Mouse (Mus musculus): ENCODE measurements around the gene Pgpep1. TPM values are rescaled to one million over a fixed set of nuclear protein-coding genes. Genes with fewer than 3 reads are reported as not detected.

Pgpep1 gene
- polyA plus RNA-seq, 1 experiment from 2014 or later: 64.6 TPM

- H3K36me3 ChIP-seq (ENCODE audit: poor library complexity, severe bottlenecking): no peaks in the 10 kb centered on the region
- H3K27ac ChIP-seq: no peak overlapping the region
- H3K9me3 ChIP-seq (replicated peaks): no peaks in the 10 kb centered on the region
- H3K9ac ChIP-seq: no peak overlapping the region
- H3K4me1 ChIP-seq: peaks cover 20% of the 10 kb centered on the region
- no peak overlapping the region for H3K4me2 ChIP-seq
- peaks cover 32% of the 10 kb centered on the region for H3K27me3 ChIP-seq
- no peak for ATAC-seq
- WGBS: 90% methylated on average over 5 of the region's 5 CpGs
- no peak overlapping the region for H3K4me3 ChIP-seq
These were observed 33.1 kb downstream of the Pgpep1 start for GRCm38 (mm10) chr8:70627041-70627440.

- WGBS: 12% methylated on average over 5 of the region's 5 CpGs
- Histone ChIP-seq H3K9ac (no peak overlapping the region), H3K4me2 (no peak overlapping the region), H3K36me3 (ENCODE audit: poor library complexity, severe bottlenecking) (no peaks in the 10 kb centered on the region), H3K27ac (no peak overlapping the region), H3K27me3 (peaks cover 30% of the 10 kb centered on the region), H3K4me3 (no peak overlapping the region), H3K4me1 (peaks cover 8% of the 10 kb centered on the region), H3K9me3 (replicated peaks) (no peaks in the 10 kb centered on the region)
- no peak for ATAC-seq
These were observed 35.1 kb downstream of the Pgpep1 start for GRCm38 (mm10) chr8:70625104-70625503.

- 64% methylated on average over 3 of the region's 3 CpGs for WGBS
- H3K9ac ChIP-seq: no peak overlapping the region
- peaks cover 5% of the 10 kb centered on the region for H3K4me1 ChIP-seq
- H3K9me3 ChIP-seq (replicated peaks): no peaks in the 10 kb centered on the region
- peaks cover 30% of the 10 kb centered on the region for H3K27me3 ChIP-seq
- H3K4me2 ChIP-seq: no peak overlapping the region
- ATAC-seq: no peak
- H3K27ac ChIP-seq: no peak overlapping the region
- no peaks in the 10 kb centered on the region for H3K36me3 ChIP-seq (ENCODE audit: poor library complexity, severe bottlenecking)
- H3K4me3 ChIP-seq: no peak overlapping the region
These were observed 38.0 kb downstream of the Pgpep1 start for GRCm38 (mm10) chr8:70622220-70622619.

GRCm38 (mm10) chr8:70618888-70619334, 41.3 kb downstream of the Pgpep1 start:
- WGBS: 29% methylated on average over 9 of the region's 9 CpGs
- no peak overlapping the region for H3K4me2 ChIP-seq
- H3K36me3 ChIP-seq (ENCODE audit: poor library complexity, severe bottlenecking): no peaks in the 10 kb centered on the region
- H3K9ac ChIP-seq: no peak overlapping the region
- ATAC-seq: no peak
- H3K9me3 ChIP-seq (replicated peaks): no peaks in the 10 kb centered on the region
- no peak overlapping the region for H3K4me3 ChIP-seq
- H3K27me3 ChIP-seq: peaks cover 30% of the 10 kb centered on the region
- H3K27ac ChIP-seq: no peak overlapping the region
- peaks cover 5% of the 10 kb centered on the region for H3K4me1 ChIP-seq

- H3K36me3 ChIP-seq (ENCODE audit: poor library complexity, severe bottlenecking): no peaks in the 10 kb centered on the region
- H3K27me3 ChIP-seq: peaks cover 24% of the 10 kb centered on the region
These were observed 42.2 kb downstream of the Pgpep1 start for GRCm38 (mm10) chr8:70617985-70618384.

GRCm38 (mm10) chr8:70616645-70617044, 43.5 kb downstream of the Pgpep1 start:
- H3K4me1 ChIP-seq: peaks cover 6% of the 10 kb centered on the region
- H3K4me2 ChIP-seq: no peak overlapping the region
- H3K27me3 ChIP-seq: peaks cover 10% of the 10 kb centered on the region
- no peaks in the 10 kb centered on the region for H3K9me3 ChIP-seq (replicated peaks)
- WGBS: 61% methylated on average over 11 of the region's 11 CpGs
- no peak overlapping the region for H3K9ac ChIP-seq
- no peak for ATAC-seq
- H3K4me3 ChIP-seq: no peak overlapping the region
- H3K27ac ChIP-seq: no peak overlapping the region
- H3K36me3 ChIP-seq (ENCODE audit: poor library complexity, severe bottlenecking): no peaks in the 10 kb centered on the region

More at GRCm38 (mm10) chr8:70617985-70618384, 42.2 kb downstream of the Pgpep1 start:
- H3K4me3 ChIP-seq: no peak overlapping the region
- 84% methylated on average over 11 of the region's 11 CpGs for WGBS
- peaks cover 5% of the 10 kb centered on the region for H3K4me1 ChIP-seq
- H3K4me2 ChIP-seq: no peak overlapping the region
- H3K27ac ChIP-seq: no peak overlapping the region
- no peaks in the 10 kb centered on the region for H3K9me3 ChIP-seq (replicated peaks)
- H3K9ac ChIP-seq: no peak overlapping the region
- ATAC-seq: no peak

- no peak within 1 kb of the TSS for H3K4me3 ChIP-seq
- no peak within 1 kb of the TSS for H3K27ac ChIP-seq
- no peaks in the 10 kb centered on the region for H3K36me3 ChIP-seq (ENCODE audit: poor library complexity, severe bottlenecking)
- no peak for ATAC-seq
- H3K9me3 ChIP-seq (replicated peaks): no peaks in the 10 kb centered on the region
- no peak within 1 kb of the TSS for H3K4me2 ChIP-seq
- no peak within 1 kb of the TSS for H3K9ac ChIP-seq
- H3K4me1 ChIP-seq: peaks cover 14% of the 10 kb centered on the region
- WGBS: 85% methylated on average over 3 of the region's 3 CpGs
- peaks cover 7% of the 10 kb centered on the region; the same call in 1 of the 2 replicates for H3K27me3 ChIP-seq
These were observed 44.3 kb downstream of the Pgpep1 start, which contains the start of gene Lrrc25 for GRCm38 (mm10) chr8:70615894-70616293. Lrrc25 (plus strand) TSS chr8:70616155.

- H3K36me3 ChIP-seq (ENCODE audit: poor library complexity, severe bottlenecking): no peaks in the 10 kb centered on the region
- H3K9me3 ChIP-seq (replicated peaks): no peaks in the 10 kb centered on the region
- 0 out of 2 replicates have a peak, but pooled peaks cover under 1% of the 10 kb centered on the region for H3K27me3 ChIP-seq
- no peak overlapping the region for H3K27ac ChIP-seq
- H3K4me2 ChIP-seq: no peak overlapping the region
- peaks cover 19% of the 10 kb centered on the region for H3K4me1 ChIP-seq
- H3K4me3 ChIP-seq: no peak overlapping the region
- no peak overlapping the region for H3K9ac ChIP-seq
- ATAC-seq: no peak
- 88% methylated on average over 8 of the region's 8 CpGs for WGBS
These were observed 44.9 kb downstream of the Pgpep1 start for GRCm38 (mm10) chr8:70615281-70615680.

- H3K9ac ChIP-seq: no peak overlapping the region
- H3K9me3 ChIP-seq (replicated peaks): no peaks in the 10 kb centered on the region
- no peak for ATAC-seq
- peaks cover under 1% of the 10 kb centered on the region; the same call in 1 of the 2 replicates for H3K27me3 ChIP-seq
- H3K4me3 ChIP-seq: no peak overlapping the region
- WGBS: 78% methylated on average over 5 of the region's 5 CpGs
- H3K36me3 ChIP-seq (ENCODE audit: poor library complexity, severe bottlenecking): no peaks in the 10 kb centered on the region
- peaks cover 27% of the 10 kb centered on the region for H3K4me1 ChIP-seq
- H3K27ac ChIP-seq: no peak overlapping the region
- H3K4me2 ChIP-seq: no peak overlapping the region
These were observed 45.7 kb downstream of the Pgpep1 start for GRCm38 (mm10) chr8:70614469-70614868.

GRCm38 (mm10) chr8:70613763-70614162, 46.4 kb downstream of the Pgpep1 start:
- no peak overlapping the region for H3K27ac ChIP-seq
- no peak for ATAC-seq
- no peaks in the 10 kb centered on the region for H3K36me3 ChIP-seq (ENCODE audit: poor library complexity, severe bottlenecking)
- H3K9ac ChIP-seq: no peak overlapping the region
- H3K4me2 ChIP-seq: no peak overlapping the region
- peaks cover 7% of the 10 kb centered on the region; the same call in 1 of the 2 replicates for H3K27me3 ChIP-seq
- peaks cover 34% of the 10 kb centered on the region for H3K4me1 ChIP-seq
- H3K4me3 ChIP-seq: no peak overlapping the region
- 18% methylated on average over 1 of the region's 1 CpGs for WGBS
- no peaks in the 10 kb centered on the region for H3K9me3 ChIP-seq (replicated peaks)

- WGBS: 0% methylated on average over 6 of the region's 6 CpGs
- peak; percentile 4; the same call in 1 of the 2 replicates for ATAC-seq
These were observed 48.3 kb downstream of the Pgpep1 start for GRCm38 (mm10) chr8:70611849-70612248.

GRCm38 (mm10) chr8:70610796-70611771, 49.1 kb downstream of the Pgpep1 start:
- under 1% methylated on average over 53 of the region's 54 CpGs for WGBS
- Histone ChIP-seq H3K4me1 (peaks cover 49% of the 10 kb centered on the region), H3K27me3 (peaks cover 9% of the 10 kb centered on the region; the same call in 1 of the 2 replicates), H3K9ac (peak overlapping the region; percentile 65), H3K4me2 (peak overlapping the region; percentile 88), H3K9me3 (replicated peaks) (no peaks in the 10 kb centered on the region), H3K27ac (peak overlapping the region; percentile 22; the same call in 1 of the 2 replicates), H3K36me3 (ENCODE audit: poor library complexity, severe bottlenecking) (no peaks in the 10 kb centered on the region), H3K4me3 (peak overlapping the region; percentile 44)
- ATAC-seq: peak; percentile 16; the same call in 1 of the 2 replicates

More at GRCm38 (mm10) chr8:70611849-70612248, 48.3 kb downstream of the Pgpep1 start:
- H3K9ac ChIP-seq: peak overlapping the region; percentile 65
- H3K9me3 ChIP-seq (replicated peaks): no peaks in the 10 kb centered on the region
- peaks cover 44% of the 10 kb centered on the region for H3K4me1 ChIP-seq
- H3K27ac ChIP-seq: no peak overlapping the region
- peak overlapping the region; percentile 88 for H3K4me2 ChIP-seq
- no peaks in the 10 kb centered on the region for H3K36me3 ChIP-seq (ENCODE audit: poor library complexity, severe bottlenecking)
- H3K27me3 ChIP-seq: peaks cover 9% of the 10 kb centered on the region; the same call in 1 of the 2 replicates
- H3K4me3 ChIP-seq: peak overlapping the region; percentile 44
